Mouse (Mus musculus): Measurements from ENCODE around the gene Pard3b. TPM values are rescaled to one million over a fixed set of nuclear protein-coding genes. Genes with fewer than 3 reads are reported as not detected.

Gene Pard3b
- polyA plus RNA-seq, 1 experiment from 2014 or later = 12.5 TPM

- H3K27ac ChIP-seq (replicated peaks) = no peak overlapping the region
- no peak overlapping the region for H3K9ac ChIP-seq
- H3K27me3 ChIP-seq = no peaks in the 10 kb centered on the region
- no peak overlapping the region for H3K4me3 ChIP-seq
- peaks cover 4% of the 10 kb centered on the region; the same call in 1 of the 2 replicates for H3K4me1 ChIP-seq (replicated peaks)
- H3K9me3 ChIP-seq = no peaks in the 10 kb centered on the region
- H3K4me2 ChIP-seq = no peak overlapping the region
- WGBS = 35% methylated on average over 8 of the region's 8 CpGs
- ATAC-seq (ENCODE audit: low read depth) = no peak
- H3K36me3 ChIP-seq = no peaks in the 10 kb centered on the region
Observed at GRCm38 (mm10) chr1:62465536-62465935, 826.9 kb downstream of the Pard3b start.

- Histone ChIP-seq H3K4me1 (replicated peaks) (peaks cover 4% of the 10 kb centered on the region; the same call in 1 of the 2 replicates), H3K36me3 (no peaks in the 10 kb centered on the region), H3K27ac (replicated peaks) (no peak overlapping the region), H3K9me3 (no peaks in the 10 kb centered on the region), H3K9ac (no peak overlapping the region), H3K4me2 (no peak overlapping the region), H3K27me3 (no peaks in the 10 kb centered on the region), H3K4me3 (no peak overlapping the region)
- 94% methylated on average over 1 of the region's 1 CpGs for WGBS
- ATAC-seq (ENCODE audit: low read depth) = no peak
Observed at GRCm38 (mm10) chr1:62466544-62466943, 827.9 kb downstream of the Pard3b start.

DNA sequence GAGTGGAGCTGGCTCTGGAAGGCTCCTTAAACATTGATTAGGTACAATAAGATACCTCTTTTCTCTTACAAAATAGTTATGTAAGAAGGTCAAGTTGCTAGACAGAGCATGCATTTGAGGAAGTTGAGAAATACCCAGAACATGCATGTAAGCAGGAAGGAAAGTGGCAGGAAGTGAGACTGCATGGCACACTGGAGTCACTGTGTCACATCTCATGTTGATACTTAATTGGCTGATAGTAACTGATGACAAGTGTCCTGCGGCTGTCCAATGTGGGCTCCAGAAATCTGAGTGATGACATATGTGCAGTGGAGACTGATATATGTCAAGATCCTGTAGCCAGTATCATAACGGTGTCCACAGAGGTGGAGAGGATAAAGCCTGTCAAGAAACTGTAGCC lies 844.4 kb downstream of the Pard3b start:
- no peaks in the 10 kb centered on the region for H3K27me3 ChIP-seq
- H3K36me3 ChIP-seq = no peaks in the 10 kb centered on the region
- 95% methylated on average over 2 of the region's 2 CpGs for WGBS
- no peak for ATAC-seq (ENCODE audit: low read depth)
- no peak overlapping the region for H3K4me2 ChIP-seq
- no peak overlapping the region for H3K4me3 ChIP-seq
- no peak overlapping the region for H3K27ac ChIP-seq (replicated peaks)
- no peak overlapping the region for H3K9ac ChIP-seq
- no peaks in the 10 kb centered on the region for H3K9me3 ChIP-seq
- H3K4me1 ChIP-seq (replicated peaks) = no peaks in the 10 kb centered on the region

- H3K4me3 ChIP-seq = no peak overlapping the region
- WGBS = 49% methylated on average over 6 of the region's 6 CpGs
- no peaks in the 10 kb centered on the region for H3K27me3 ChIP-seq
- no peak overlapping the region for H3K4me2 ChIP-seq
- H3K27ac ChIP-seq (replicated peaks) = no peak overlapping the region
- H3K4me1 ChIP-seq (replicated peaks) = no peaks in the 10 kb centered on the region
- no peak overlapping the region for H3K9ac ChIP-seq
- H3K9me3 ChIP-seq = peaks cover 3% of the 10 kb centered on the region
- H3K36me3 ChIP-seq = no peaks in the 10 kb centered on the region
- no peak for ATAC-seq (ENCODE audit: low read depth)
Observed at GRCm38 (mm10) chr1:62488871-62489270, 850.2 kb downstream of the Pard3b start.

GRCm38 (mm10) chr1:62499146-62499545 lies 860.5 kb downstream of the Pard3b start:
- Histone ChIP-seq H3K27me3 (no peaks in the 10 kb centered on the region), H3K4me3 (no peak overlapping the region), H3K4me2 (no peak overlapping the region), H3K4me1 (replicated peaks) (0 out of 2 replicates have a peak, but pooled peaks cover 5% of the 10 kb centered on the region), H3K9me3 (no peaks in the 10 kb centered on the region), H3K27ac (replicated peaks) (no peak overlapping the region), H3K36me3 (no peaks in the 10 kb centered on the region), H3K9ac (no peak overlapping the region)
- no peak for ATAC-seq (ENCODE audit: low read depth)
- 82% methylated on average over 5 of the region's 5 CpGs for WGBS

DNA sequence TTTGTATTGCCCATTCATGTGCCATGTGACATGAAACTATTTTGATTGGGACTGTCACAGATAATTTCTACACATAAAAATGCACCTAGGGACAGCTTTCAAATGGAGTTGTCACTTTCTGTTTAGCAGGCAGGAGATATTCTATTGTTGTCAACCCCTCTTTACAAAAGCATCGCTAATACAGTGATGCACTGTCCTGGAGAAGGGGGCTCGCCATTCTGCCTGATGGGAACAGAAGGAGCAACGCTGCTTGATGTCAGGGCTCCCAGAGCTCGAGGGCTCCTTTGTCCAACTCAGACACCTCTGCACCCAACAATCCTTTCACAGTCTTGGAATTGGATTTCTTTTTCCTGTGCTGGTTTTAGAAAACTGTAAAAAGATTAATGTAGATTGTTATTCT lies 871.9 kb downstream of the Pard3b start:
- ATAC-seq (ENCODE audit: low read depth) = no peak
- no peaks in the 10 kb centered on the region for H3K4me1 ChIP-seq (replicated peaks)
- WGBS = 77% methylated on average over 4 of the region's 4 CpGs
- H3K4me2 ChIP-seq = no peak overlapping the region
- H3K9me3 ChIP-seq = no peaks in the 10 kb centered on the region
- no peaks in the 10 kb centered on the region for H3K27me3 ChIP-seq
- H3K4me3 ChIP-seq = no peak overlapping the region
- H3K36me3 ChIP-seq = no peaks in the 10 kb centered on the region
- H3K27ac ChIP-seq (replicated peaks) = no peak overlapping the region
- no peak overlapping the region for H3K9ac ChIP-seq

DNA sequence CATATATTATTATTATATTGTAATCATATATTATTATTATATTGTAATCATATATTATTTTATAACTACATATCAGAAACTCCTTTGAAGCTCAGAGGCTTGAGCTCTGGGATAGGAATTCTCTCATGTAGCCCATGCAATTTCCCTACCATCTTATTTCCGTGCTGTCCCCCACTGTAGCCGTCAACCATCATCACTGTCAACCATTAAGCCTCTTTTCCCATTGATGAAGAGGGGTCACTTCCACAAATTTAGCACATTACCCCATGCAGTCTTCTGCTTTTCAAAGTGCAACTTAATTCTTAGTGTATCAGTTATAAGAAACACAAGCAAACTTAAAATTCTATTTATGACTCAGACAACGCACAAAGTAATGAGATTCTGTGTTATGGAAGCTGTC lies 873.1 kb downstream of the Pard3b start:
- WGBS = 90% methylated on average over 3 of the region's 3 CpGs
- no peaks in the 10 kb centered on the region for H3K9me3 ChIP-seq
- ATAC-seq (ENCODE audit: low read depth) = no peak

GRCm38 (mm10) chr1:62518621-62519213 lies 880.1 kb downstream of the Pard3b start:
- WGBS = 77% methylated on average over 2 of the region's 2 CpGs
- H3K9me3 ChIP-seq = no peaks in the 10 kb centered on the region
- H3K9ac ChIP-seq = no peak overlapping the region
- H3K27me3 ChIP-seq = no peaks in the 10 kb centered on the region
- no peak overlapping the region for H3K4me3 ChIP-seq
- H3K4me1 ChIP-seq (replicated peaks) = 0 out of 2 replicates have a peak, but pooled peaks cover 7% of the 10 kb centered on the region
- 0 out of 2 replicates have a peak overlapping the region, but pooled peaks have one; percentile 39 for H3K27ac ChIP-seq (replicated peaks)
- no peaks in the 10 kb centered on the region for H3K36me3 ChIP-seq
- H3K4me2 ChIP-seq = no peak overlapping the region
- no peak for ATAC-seq (ENCODE audit: low read depth)

More for the DNA sequence above, 873.1 kb downstream of the Pard3b start:
- H3K9ac ChIP-seq = no peak overlapping the region
- H3K27me3 ChIP-seq = no peaks in the 10 kb centered on the region
- H3K27ac ChIP-seq (replicated peaks) = no peak overlapping the region
- no peaks in the 10 kb centered on the region for H3K4me1 ChIP-seq (replicated peaks)
- no peaks in the 10 kb centered on the region for H3K36me3 ChIP-seq
- H3K4me2 ChIP-seq = no peak overlapping the region
- no peak overlapping the region for H3K4me3 ChIP-seq

DNA sequence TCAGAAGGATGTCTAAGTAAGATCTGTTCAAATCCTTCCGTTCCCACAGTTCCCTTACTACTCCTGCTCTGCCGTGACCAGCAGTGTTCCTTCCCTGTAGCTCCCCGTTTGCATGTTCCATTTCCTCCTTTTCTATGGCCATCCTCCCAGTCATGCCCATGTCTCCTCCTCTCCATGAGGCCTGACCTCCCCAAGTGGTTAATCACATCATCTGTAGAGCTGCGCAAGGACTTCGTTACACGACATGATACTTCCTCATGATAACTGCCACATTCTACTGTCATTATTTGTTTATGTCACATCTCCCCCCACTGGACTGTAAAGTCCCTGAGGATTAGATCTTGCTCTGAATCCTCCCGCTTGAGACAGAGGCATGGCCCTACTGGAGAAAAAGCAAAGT lies 882.7 kb downstream of the Pard3b start:
- WGBS = 86% methylated on average over 7 of the region's 7 CpGs
- H3K36me3 ChIP-seq = no peaks in the 10 kb centered on the region
- no peak overlapping the region for H3K9ac ChIP-seq
- H3K9me3 ChIP-seq = no peaks in the 10 kb centered on the region
- no peak overlapping the region for H3K27ac ChIP-seq (replicated peaks)
- ATAC-seq (ENCODE audit: low read depth) = no peak
- 0 out of 2 replicates have a peak, but pooled peaks cover 7% of the 10 kb centered on the region for H3K4me1 ChIP-seq (replicated peaks)
- no peaks in the 10 kb centered on the region for H3K27me3 ChIP-seq
- H3K4me2 ChIP-seq = no peak overlapping the region
- no peak overlapping the region for H3K4me3 ChIP-seq

DNA sequence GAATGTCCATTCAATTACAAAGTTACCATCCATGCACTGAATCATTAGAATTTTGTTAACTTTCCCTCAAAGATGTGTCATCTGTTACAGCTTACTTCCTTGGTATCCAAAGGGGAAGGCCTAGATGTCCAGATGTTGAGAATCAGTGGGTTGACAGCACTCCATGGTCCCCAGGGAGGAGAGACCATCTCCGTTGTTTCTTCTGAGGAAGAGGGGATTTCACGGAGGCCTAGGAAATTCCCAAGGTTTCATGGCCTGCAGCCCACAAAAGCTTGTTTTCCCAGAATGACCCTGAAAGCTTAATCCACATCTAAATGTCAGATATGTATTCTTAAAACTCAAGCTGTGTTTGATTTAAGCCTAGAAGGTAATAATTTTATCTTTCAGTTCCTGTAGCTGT lies 884.1 kb downstream of the Pard3b start:
- Histone ChIP-seq H3K36me3 (no peaks in the 10 kb centered on the region), H3K27ac (replicated peaks) (no peak overlapping the region), H3K4me2 (no peak overlapping the region), H3K9ac (no peak overlapping the region), H3K4me3 (no peak overlapping the region), H3K9me3 (no peaks in the 10 kb centered on the region), H3K27me3 (no peaks in the 10 kb centered on the region), H3K4me1 (replicated peaks) (peaks cover 11% of the 10 kb centered on the region; the same call in 1 of the 2 replicates)
- no peak for ATAC-seq (ENCODE audit: low read depth)
- 79% methylated on average over 2 of the region's 2 CpGs for WGBS

DNA sequence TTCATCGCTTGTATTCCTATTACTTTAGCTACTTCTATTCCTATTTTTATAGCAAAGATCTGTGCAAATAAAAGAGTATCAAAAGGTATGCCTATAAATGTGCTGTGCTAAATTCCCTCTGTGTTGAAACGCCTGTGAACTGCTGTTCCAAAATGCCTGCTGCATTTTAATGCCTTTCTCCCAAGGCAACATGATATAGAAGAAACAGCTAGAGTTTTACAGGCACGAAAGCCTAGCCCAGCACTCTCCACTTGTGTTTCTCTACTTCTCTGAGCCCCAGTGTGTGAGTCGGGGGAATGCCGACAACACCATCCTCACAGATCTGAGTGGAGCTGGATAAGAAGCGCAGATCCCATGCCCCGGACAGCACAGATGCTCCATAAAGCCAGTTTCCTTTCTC lies 889.2 kb downstream of the Pard3b start:
- H3K27ac ChIP-seq (replicated peaks) = no peak overlapping the region
- H3K9ac ChIP-seq = 0 out of 2 replicates have a peak overlapping the region, but pooled peaks have one; percentile 6
- no peak for ATAC-seq (ENCODE audit: low read depth)
- no peak overlapping the region for H3K4me2 ChIP-seq
- H3K4me3 ChIP-seq = no peak overlapping the region
- no peaks in the 10 kb centered on the region for H3K36me3 ChIP-seq
- WGBS = 68% methylated on average over 7 of the region's 7 CpGs
- peaks cover 7% of the 10 kb centered on the region; the same call in 1 of the 2 replicates for H3K4me1 ChIP-seq (replicated peaks)
- H3K27me3 ChIP-seq = no peaks in the 10 kb centered on the region
- no peaks in the 10 kb centered on the region for H3K9me3 ChIP-seq

- Histone ChIP-seq H3K27ac (replicated peaks) (no peak overlapping the region), H3K9me3 (no peaks in the 10 kb centered on the region), H3K27me3 (no peaks in the 10 kb centered on the region), H3K4me1 (replicated peaks) (peaks cover 7% of the 10 kb centered on the region; the same call in 1 of the 2 replicates), H3K4me2 (no peak overlapping the region), H3K9ac (no peak overlapping the region), H3K4me3 (no peak overlapping the region), H3K36me3 (no peaks in the 10 kb centered on the region)
- 62% methylated on average over 8 of the region's 8 CpGs for WGBS
- ATAC-seq (ENCODE audit: low read depth) = no peak
Observed at GRCm38 (mm10) chr1:62529941-62530340, 891.3 kb downstream of the Pard3b start.

Data from neural tube, embryonic 13.5 days (tissue).